Mouse (Mus musculus) liver, adult 2 months (tissue): ENCODE results near the gene Shmt2.

Experiments
- CTCF ChIP-seq: fragments of 200-500 bp; IDR thresholded peaks from 2 replicates; pipeline ENCODE4 v1.5.1; 2011; ENCODE audit warnings: low read depth, low read length, control low read depth
- POLR2A ChIP-seq: fragments of 200-500 bp; IDR thresholded peaks from 2 replicates; pipeline ENCODE4 v1.6.1; 2011; ENCODE audit warnings: low read length, control low read depth; ENCODE audit not compliant: insufficient read depth; ENCODE audit errors: extremely low read depth

GRCm38 (mm10) chr10:127472722-127473121, 49.5 kb downstream of the Shmt2 start:
- TF ChIP-seq POLR2A (no peak), CTCF (no peak)
